Mouse (Mus musculus): ENCODE measurements at regions not wholly inside any gene's neighbourhood (a gene's known extent, or its start where the extent isn't known, plus 50 kb on each side); places are given as distances from the start of the nearest gene placed in this dataset.

GRCm38 (mm10) chr2:72881554-72881953 lies 98.7 kb downstream of the Sp3 start:
- TF ChIP-seq CTCF (IDR thresholded peaks at IDR 0.05; ENCODE audit: borderline replicate concordance, insufficient read depth, low read depth, low read length) (no peak), POLR2A (IDR thresholded peaks at IDR 0.05; ENCODE audit: borderline replicate concordance, insufficient read depth, low read length) (no peak)
